Mouse (Mus musculus) erythroblast, embryonic 14.5 days (primary cell): ENCODE data around the gene Arsa.

Experiments
- GATA1 ChIP-seq: IDR thresholded peaks from 2 replicates; pipeline ENCODE4 v1.6.1; 2012; ENCODE audit warnings: low read length, inconsistent platforms, mixed read lengths
- TAL1 ChIP-seq: IDR thresholded peaks from 3 replicates; pipeline ENCODE4 v1.6.1; 2012; ENCODE audit warnings: low read length, inconsistent platforms, mixed read lengths

DNA sequence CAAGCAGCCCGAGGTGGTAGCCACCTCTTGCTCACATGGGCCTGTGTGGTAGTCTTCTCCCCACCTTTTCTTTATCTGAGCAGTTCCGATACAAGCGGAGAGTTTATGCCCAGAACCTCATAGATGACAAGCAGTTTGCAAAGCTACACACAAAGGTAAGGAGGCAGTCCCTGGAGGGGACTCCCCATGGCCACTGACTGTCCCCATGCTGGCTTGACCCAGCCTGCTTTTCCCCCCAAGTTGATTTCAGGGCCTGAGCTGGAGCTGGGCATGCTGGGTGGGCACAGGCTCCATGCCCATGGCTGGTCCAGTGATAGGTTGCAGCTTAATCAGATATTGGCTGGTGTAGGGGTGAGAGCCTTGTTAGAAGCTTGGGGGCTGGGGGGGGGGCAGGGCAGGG lies 24.1 kb upstream of the Arsa start:
- TF ChIP-seq GATA1 (no peak), TAL1 (no peak)
